Mouse (Mus musculus) cerebellum, adult 11-12 months (tissue): Measurements from ENCODE around the gene Ercc1.
A peak's percentile ranks its signal among the peaks of the same experiment; 100 is the strongest.

ENCODE experiments used
- DNase-seq: peaks from one replicate; pipeline ENCODE4 v3.0.0; 2022

Ercc1 gene

DNA sequence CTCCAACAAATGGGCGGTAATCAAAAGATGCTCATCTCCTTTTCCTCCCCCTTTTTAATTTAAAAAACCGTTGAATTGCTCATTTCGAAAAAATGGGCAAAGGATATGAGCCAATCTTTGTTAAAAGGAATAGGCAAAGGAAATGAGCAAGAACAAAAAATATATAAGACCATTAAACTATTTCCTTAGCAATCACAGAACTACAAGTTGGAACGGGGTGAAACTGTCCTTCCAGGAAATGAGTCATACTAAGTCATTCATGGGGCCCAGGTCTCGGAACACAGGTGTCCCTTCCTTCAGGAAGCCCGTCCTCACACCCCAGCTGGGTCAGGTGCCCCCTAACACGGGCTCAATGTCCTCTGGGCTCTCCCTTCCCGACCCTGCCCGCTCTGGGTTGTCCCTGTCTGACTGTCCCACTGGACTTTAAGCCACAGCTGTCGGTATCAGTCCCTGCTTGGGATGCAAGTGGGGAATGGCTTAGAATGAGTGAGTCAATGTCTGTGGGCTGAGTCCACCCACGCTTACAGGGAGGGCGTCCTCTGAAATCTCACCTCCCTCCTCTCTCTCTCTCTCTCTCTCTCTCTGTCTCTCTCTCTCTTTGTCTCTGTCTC lies at the start of gene Ercc1:
TSS of gene Ercc1 (plus strand) at position 542 of the 611 bp plus-strand sequence.
- peak; percentile 59 for DNase-seq

- DNase-seq = peak; percentile 94
Measured at GRCm38 (mm10) chr7:19295503-19296185, 48.9 kb upstream of the Ercc1 start.

- no peak for DNase-seq
Measured at GRCm38 (mm10) chr7:19297034-19297433, 47.5 kb upstream of the Ercc1 start.

DNA sequence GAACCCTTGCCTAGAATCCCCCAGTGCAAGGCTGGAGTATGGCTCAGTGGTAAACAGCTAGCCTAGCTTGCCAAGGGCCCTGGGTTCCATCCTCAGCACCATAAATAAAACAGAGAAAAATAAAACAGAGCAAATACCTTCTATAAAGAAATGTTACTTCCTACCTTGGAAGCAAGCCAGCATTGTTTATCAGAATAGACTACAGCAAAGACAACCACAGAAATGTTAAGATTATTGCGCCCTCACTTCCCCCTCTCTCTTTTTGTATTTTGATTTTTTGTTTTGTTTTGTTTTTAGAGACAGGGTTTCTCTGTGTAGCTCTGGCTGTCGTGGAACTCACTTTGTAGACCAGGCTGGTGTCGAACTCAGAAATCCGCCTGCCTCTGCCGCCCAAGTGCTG lies 46.8 kb upstream of the Ercc1 start:
- DNase-seq = no peak

- DNase-seq = no peak
Measured at GRCm38 (mm10) chr7:19299194-19299593, 45.4 kb upstream of the Ercc1 start.

DNA sequence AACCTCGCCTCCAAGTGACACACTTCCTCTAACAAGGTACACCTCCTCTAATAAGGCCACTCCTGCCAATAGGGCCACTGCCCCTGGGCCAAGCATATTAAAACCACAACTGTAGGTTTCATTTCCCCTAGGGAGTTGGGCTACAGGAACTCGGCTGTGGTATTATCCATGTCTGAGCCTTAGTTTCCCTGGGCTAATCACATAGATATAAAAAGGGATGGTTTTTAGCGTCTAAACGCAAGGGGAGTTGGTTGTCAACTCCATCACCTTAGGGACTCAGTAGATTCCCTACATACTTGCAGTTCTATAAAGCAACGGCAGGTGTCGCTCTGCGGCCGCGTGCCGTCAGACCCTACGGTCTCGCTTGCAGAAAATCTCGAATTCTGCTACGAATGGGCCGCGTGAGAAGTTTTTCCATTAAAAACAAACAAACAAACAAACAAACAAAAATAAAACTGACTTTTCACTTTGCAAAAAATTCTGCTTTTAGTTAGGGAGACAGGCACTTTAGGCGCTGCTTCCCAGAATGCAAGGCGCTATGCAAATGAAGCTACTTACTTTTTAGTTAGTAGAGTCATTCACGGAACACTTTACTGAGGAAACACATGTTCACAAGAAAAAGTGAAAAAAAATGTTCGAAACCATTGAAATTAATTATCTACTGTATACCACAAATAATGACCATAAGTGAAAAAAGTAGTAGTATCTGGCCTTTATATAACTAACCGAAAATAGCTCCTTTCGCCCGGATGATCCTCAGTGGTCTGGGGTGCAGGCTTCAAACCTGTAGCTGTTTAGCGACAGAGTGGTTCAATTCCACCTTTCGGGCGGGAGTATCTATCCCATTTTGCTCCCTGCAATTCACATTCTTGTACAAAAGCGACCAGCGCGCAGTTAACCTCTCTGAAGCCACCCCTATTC lies 43.8 kb upstream of the Ercc1 start:
- DNase-seq = peak; percentile 74

GRCm38 (mm10) chr7:19301461-19302263 lies 42.9 kb upstream of the Ercc1 start:
- DNase-seq = no peak

GRCm38 (mm10) chr7:19302264-19303045 lies 42.1 kb upstream of the Ercc1 start:
- no peak for DNase-seq

DNA sequence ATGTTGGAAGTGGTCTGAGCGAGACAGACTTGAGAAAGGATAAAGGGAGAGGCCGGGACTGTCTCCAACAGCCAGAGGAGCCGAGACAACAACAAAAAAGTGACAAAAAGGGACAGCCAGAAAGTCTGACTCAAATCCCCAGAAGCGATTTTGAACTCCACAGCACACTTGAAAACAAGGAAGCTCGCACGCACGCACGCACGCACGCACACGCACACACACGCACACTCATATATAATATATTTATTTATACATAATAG lies 41.6 kb upstream of the Ercc1 start:
- no peak for DNase-seq

DNA sequence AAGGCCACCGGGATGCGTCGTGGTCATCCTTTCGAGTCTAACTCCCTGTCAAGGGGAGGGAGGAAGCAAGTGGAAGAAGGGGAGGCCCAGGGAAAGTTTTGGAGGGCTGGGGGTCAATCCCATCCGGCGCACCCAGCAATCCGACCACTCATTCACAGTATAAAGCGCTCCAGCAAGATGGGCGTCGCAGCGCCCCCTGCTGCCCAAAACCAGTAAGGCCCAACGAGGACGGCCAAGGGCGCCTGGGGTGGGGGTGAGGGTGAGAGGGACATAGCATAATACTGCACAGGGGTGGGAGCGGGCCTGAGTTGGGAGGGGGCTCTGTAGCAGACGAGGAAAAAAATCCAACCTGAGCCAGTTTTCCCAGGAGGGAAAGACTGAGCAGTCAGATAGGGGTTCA lies 40.8 kb upstream of the Ercc1 start:
- DNase-seq = peak; percentile 81

GRCm38 (mm10) chr7:19304501-19305412 lies 39.8 kb upstream of the Ercc1 start:
- DNase-seq = no peak

DNA sequence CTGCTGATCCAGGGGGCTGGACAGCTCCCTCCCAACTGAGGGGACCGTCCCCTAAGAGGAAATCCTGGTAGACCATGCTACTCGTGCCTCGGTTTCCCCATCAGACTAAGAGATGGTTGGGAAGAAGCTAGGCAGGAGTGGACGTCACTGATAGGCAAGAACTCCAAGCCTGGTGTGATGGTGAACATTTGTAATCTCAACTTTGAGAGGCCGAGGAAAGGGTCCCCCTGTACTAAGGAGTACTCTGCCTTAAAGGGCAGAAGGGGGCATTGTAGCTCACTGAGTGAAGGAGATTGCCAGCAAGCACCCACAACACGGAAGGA lies 39.2 kb upstream of the Ercc1 start:
- DNase-seq = no peak

- no peak for DNase-seq
Measured at GRCm38 (mm10) chr7:19305796-19306765, 38.5 kb upstream of the Ercc1 start.

GRCm38 (mm10) chr7:19306819-19307738 lies 37.5 kb upstream of the Ercc1 start:
- DNase-seq = peak; percentile 76

- peak; percentile 86 for DNase-seq
Measured at GRCm38 (mm10) chr7:19307739-19308453, 36.7 kb upstream of the Ercc1 start.

DNA sequence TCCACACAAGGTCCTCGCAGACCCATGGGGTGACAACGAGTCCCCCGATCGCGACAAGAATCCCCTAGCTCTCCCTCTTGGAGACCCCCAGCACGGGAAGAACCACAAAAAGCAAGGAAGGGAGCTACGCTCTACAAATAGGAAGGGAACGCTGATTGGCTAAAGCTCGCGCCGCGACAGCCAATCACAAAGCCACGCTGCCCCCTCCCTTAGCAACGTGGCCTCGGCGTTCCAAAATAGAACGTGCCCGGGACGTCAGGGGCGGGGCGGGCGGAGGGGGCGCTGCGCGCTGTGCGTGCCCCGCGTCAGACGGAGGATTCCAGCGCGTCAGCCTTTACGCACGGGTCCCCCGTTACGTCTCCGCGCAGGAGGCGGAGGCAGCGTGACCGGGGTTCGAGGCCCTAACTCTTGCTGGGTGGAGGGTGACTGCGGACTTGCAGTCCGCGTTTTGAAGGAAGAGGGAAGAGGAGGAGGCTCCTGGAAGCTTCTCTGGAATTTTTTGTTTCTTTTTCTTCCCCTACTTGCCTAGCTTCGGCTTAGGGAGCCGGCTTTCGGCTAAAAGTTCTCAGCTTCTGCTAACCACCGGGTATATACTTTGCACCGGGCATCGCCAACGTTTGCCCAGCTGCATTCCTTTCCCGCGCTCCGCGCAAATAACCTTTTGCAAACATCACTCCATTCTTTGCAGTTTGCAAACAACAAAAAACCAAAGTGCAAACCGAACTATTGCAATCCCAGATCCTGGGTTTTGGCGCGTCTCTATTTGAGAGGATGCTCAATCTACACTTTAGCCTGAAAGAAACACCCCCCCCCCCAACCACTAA lies 35.9 kb upstream of the Ercc1 start:
- peak; percentile 96 for DNase-seq

DNA sequence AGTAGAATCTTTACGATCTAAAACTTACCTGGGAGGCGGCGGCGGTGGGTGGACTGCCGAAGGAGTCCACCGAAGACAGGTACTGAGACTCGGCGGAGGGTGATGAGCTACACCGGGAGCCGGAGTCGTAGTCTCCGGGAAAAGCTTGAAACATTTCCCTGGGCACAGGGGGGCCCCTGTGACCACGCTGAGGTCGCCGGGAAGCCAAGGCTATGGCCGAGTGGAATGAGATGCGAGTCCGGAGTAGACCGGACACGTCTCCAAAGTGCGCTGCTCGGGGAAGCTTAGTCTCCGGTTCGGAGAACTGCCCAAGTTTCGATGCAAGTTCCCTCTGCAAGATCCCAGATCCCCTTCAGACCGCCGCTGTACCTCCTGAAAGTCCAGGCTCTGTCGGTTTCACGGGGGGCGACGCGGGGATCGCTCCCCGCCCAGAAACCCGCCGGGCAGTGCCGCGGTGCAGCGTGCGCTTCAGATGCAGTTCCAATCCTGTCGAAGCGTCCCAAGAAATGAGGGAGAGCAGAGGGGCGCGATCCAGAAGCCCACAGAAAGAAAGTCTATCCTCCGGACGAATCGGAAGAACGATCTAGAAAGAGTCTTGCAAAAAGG lies 35.2 kb upstream of the Ercc1 start:
- DNase-seq = peak; percentile 50
